Mouse (Mus musculus): ENCODE data around the gene Malsu1. TPM values are rescaled to one million over a fixed set of nuclear protein-coding genes. Genes with fewer than 3 reads are reported as not detected.

Malsu1 gene
- polyA plus RNA-seq, 1 experiment = 33.2 TPM

DNA sequence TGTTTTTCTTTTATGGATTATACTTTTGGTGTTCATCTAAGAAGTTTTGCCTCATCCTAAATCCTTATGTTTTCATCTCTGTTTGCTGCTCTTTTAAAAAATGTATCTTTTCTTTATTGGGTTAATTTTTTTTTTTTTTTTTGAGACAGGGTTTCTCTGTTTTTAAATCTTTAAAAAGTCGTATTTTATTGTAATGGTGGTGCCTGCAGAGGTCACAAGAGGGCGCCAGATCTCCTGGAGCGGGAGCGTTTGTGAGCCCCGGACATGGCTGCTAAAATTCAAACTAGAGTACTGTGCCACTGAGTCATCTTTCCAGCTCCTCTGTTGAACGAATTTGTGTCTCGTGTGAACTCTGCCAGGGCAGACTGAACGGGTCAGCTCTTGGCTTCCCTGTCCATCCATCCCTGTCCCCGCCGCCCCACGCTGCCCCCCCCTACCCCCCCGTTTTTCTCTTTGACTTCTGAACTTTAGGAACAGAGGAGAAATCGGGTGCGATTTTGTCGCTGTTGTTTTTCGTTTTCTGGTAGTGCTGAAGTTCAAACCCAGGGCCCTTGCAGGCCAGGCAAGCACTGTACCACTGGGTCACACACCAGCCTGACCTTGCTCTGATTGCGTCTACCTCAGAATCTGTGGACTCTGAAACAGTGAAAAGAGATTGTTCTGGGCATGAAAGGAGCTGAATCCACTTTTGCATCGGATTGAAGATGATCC, 34.0 kb upstream of the Malsu1 start:
- H3K4me1 ChIP-seq (ENCODE audit: control insufficient read depth, insufficient read depth, low read length) = peaks cover 10% of the 10 kb centered on the region
- TF ChIP-seq POLR2A (IDR thresholded peaks at IDR 0.05; ENCODE audit: borderline replicate concordance, low read depth, low read length) (no peak), CTCF (IDR thresholded peaks at IDR 0.05; ENCODE audit: low read depth, low read length) (peak; percentile 49; the same call in 1 of the 2 replicates)
- peak overlapping the region; percentile 73 for H3K27ac ChIP-seq (ENCODE audit: insufficient read depth, low read depth, low read length)
- H3K4me3 ChIP-seq (ENCODE audit: insufficient read depth, low read length) = peak overlapping the region; percentile 64

DNA sequence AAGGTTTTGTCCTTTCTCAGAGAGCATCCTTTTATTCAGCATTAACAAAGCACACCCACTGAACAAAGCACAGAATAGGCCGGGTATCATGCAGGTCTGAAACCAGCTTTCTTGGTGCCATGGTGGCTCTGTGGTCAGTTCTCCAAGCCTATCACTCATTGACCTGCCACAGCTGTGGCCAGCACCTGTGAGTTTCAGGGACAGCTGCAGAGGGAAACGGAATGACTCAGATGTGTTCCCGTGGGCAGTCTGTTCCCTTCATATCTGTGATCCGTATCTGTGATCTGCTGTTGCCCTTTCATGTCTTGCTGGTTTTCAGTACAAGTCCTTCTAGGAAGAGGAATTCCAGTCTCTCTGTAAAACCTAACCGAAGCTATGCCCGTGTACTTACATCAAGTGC, 27.1 kb upstream of the Malsu1 start:
- Histone ChIP-seq H3K4me3 (ENCODE audit: insufficient read depth, low read length) (no peak overlapping the region), H3K4me1 (ENCODE audit: control insufficient read depth, insufficient read depth, low read length) (peaks cover 6% of the 10 kb centered on the region), H3K27ac (ENCODE audit: insufficient read depth, low read depth, low read length) (peak overlapping the region; percentile 3; the same call in 1 of the 2 replicates)
- no peak for TF ChIP-seq CTCF (IDR thresholded peaks at IDR 0.05; ENCODE audit: low read depth, low read length)
- no peak for TF ChIP-seq POLR2A (IDR thresholded peaks at IDR 0.05; ENCODE audit: borderline replicate concordance, low read depth, low read length)

DNA sequence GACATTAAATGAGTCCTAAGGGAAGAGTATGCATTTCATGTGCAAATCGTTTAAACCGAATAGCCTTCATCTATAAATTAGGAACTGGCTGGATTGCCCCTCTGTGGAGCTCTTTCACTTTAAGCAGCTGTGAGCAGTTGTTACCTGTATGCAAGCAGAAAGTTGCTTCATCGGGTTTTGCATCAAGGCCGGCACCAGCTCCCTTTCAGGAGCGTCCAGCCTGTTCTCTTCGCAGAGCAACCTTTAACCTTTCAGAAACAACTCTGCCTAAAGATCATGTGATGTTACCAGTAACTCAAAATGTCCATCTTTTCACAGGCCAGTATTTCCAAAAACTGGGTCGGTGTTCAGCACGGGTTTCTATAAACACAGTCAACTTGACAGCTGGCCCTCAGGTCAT, 26.6 kb upstream of the Malsu1 start:
- Histone ChIP-seq H3K4me1 (ENCODE audit: control insufficient read depth, insufficient read depth, low read length) (peaks cover 6% of the 10 kb centered on the region), H3K27ac (ENCODE audit: insufficient read depth, low read depth, low read length) (no peak overlapping the region), H3K4me3 (ENCODE audit: insufficient read depth, low read length) (no peak overlapping the region)
- no peak for TF ChIP-seq CTCF (IDR thresholded peaks at IDR 0.05; ENCODE audit: low read depth, low read length)
- TF ChIP-seq POLR2A (IDR thresholded peaks at IDR 0.05; ENCODE audit: borderline replicate concordance, low read depth, low read length) = no peak

DNA sequence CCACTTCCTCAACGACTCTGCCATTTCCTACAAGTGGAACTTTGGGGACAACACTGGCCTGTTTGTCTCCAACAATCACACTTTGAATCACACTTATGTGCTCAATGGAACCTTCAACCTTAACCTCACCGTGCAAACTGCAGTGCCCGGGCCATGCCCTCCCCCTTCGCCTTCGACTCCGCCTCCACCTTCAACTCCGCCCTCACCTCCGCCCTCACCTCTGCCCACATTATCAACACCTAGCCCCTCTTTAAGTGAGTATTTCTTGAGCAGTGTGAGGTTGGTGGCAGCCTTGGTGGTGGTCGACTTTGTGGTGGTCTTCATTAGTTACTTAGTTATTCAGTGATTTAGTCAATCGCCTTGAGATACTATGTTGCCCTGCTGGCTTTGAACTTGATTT, 25.7 kb upstream of the Malsu1 start:
- no peak for TF ChIP-seq CTCF (IDR thresholded peaks at IDR 0.05; ENCODE audit: low read depth, low read length)
- TF ChIP-seq POLR2A (IDR thresholded peaks at IDR 0.05; ENCODE audit: borderline replicate concordance, low read depth, low read length) = no peak
- Histone ChIP-seq H3K4me3 (ENCODE audit: insufficient read depth, low read length) (no peak overlapping the region), H3K4me1 (ENCODE audit: control insufficient read depth, insufficient read depth, low read length) (peaks cover 6% of the 10 kb centered on the region), H3K27ac (ENCODE audit: insufficient read depth, low read depth, low read length) (0 out of 2 replicates have a peak overlapping the region, but pooled peaks have one; percentile 0)

DNA sequence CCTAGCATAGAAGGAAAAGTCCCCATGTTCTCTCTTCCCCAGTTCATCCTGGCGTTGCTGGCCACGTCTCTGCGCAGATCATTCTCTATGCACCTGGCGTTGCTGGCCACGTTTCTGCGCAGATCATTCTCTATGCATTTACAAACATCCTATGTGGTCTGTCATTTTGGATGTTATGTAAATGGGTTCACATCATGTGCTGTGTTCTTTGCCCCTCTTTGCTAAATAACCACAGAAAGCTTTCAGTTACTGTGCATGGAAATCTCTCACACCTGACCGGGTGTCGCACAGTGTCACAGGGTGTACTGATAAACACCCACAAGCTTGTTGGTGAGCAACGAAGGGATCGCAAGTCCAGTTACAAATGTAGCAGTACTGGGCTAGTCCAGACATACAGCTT, 25.2 kb upstream of the Malsu1 start:
- no peak for TF ChIP-seq POLR2A (IDR thresholded peaks at IDR 0.05; ENCODE audit: borderline replicate concordance, low read depth, low read length)
- TF ChIP-seq CTCF (IDR thresholded peaks at IDR 0.05; ENCODE audit: low read depth, low read length) = no peak

DNA sequence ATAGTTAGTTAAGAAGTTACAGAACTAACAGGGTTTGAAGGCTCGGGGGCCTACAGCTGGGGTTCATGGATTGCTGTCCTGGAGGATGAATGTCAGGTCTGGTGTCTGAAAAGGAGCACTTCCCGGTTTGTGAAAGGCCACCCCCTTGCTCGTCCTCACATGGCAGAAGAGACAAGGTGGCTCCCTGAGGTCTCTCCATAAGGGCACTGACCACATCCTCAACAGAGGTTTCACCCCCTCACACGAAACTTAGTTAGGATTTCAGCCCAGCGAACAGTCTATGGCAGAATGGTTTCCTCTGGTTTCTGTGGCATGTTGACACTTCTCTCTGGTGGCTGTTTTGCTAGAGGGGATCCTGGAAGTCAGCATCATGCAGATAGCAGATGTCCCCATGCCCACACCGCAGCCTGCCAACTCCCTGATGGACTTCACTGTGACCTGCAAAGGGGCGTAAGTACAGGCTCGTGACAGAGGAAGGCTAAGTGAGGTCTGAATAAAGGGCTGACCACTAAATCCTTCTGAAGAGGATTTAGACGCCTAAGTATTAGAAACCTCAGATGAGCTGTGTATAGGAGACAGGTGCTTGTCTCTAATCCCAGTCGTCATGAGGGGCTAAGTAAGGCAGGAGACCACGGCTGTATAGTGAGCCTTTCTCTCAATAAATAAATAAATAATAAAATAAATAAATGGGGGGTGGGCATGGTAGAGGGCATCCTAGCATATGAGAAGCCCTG, 22.8 kb upstream of the Malsu1 start:
- Histone ChIP-seq H3K4me1 (ENCODE audit: control insufficient read depth, insufficient read depth, low read length) (peaks cover 6% of the 10 kb centered on the region; the same call in 1 of the 2 replicates), H3K4me3 (ENCODE audit: insufficient read depth, low read length) (no peak overlapping the region), H3K27ac (ENCODE audit: insufficient read depth, low read depth, low read length) (0 out of 2 replicates have a peak overlapping the region, but pooled peaks have one; percentile 2)
- no peak for TF ChIP-seq POLR2A (IDR thresholded peaks at IDR 0.05; ENCODE audit: borderline replicate concordance, low read depth, low read length)
- no peak for TF ChIP-seq CTCF (IDR thresholded peaks at IDR 0.05; ENCODE audit: low read depth, low read length)

More for the DNA sequence above, 25.2 kb upstream of the Malsu1 start:
- no peak overlapping the region for H3K27ac ChIP-seq (ENCODE audit: insufficient read depth, low read depth, low read length)
- no peak overlapping the region for H3K4me3 ChIP-seq (ENCODE audit: insufficient read depth, low read length)
- peaks cover 6% of the 10 kb centered on the region; the same call in 1 of the 2 replicates for H3K4me1 ChIP-seq (ENCODE audit: control insufficient read depth, insufficient read depth, low read length)

DNA sequence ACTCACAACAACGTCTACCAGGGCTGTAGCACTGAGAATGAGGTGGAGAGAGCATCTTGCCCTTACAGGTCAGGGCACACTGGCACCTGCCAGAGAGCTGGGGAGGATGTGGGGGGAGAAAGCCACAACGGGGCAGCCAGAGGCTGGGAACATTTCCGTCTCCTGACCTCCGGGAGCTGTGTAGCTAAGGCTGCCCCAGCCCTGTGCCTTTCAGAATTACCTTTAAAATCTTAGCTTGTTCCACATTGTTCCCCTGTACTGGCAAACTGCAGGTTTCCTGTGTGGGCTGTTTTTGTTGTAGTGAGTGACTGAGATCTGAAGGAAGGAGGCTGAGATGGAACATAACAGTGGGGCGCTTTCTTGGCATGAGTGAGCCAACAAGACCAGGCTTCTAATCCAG, 21.4 kb upstream of the Malsu1 start:
- no peak overlapping the region for H3K4me3 ChIP-seq (ENCODE audit: insufficient read depth, low read length)
- H3K27ac ChIP-seq (ENCODE audit: insufficient read depth, low read depth, low read length) = 0 out of 2 replicates have a peak overlapping the region, but pooled peaks have one; percentile 8
- 0 out of 2 replicates have a peak, but pooled peaks cover under 1% of the 10 kb centered on the region for H3K4me1 ChIP-seq (ENCODE audit: control insufficient read depth, insufficient read depth, low read length)
- TF ChIP-seq CTCF (IDR thresholded peaks at IDR 0.05; ENCODE audit: low read depth, low read length) (no peak), POLR2A (IDR thresholded peaks at IDR 0.05; ENCODE audit: borderline replicate concordance, low read depth, low read length) (no peak)

DNA sequence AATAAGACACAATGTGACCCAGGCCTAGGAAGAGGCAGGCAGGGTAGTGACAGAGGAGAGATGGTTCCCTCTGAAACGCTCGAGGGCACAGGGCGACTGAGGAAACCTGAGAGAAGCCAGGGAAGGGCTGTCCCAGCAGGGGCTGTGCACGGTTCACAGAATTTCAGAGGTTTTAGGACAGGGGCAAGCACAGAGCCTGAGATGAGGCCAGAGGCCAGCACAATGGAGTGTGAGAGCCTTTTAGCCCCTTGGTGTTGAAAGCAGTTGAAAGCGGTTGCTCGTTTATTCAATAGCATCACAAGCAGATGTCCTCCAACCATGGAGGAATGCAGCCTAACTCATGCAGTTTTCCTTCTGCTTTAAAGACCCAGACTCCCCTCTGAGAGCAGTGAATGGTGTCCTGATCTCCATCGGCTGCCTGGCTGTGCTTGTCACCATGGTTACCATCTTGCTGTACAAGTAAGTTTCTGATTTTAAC, 18.3 kb upstream of the Malsu1 start:
- no peak overlapping the region for H3K4me3 ChIP-seq (ENCODE audit: insufficient read depth, low read length)
- TF ChIP-seq POLR2A (IDR thresholded peaks at IDR 0.05; ENCODE audit: borderline replicate concordance, low read depth, low read length) = no peak
- TF ChIP-seq CTCF (IDR thresholded peaks at IDR 0.05; ENCODE audit: low read depth, low read length) = no peak
- no peaks in the 10 kb centered on the region for H3K4me1 ChIP-seq (ENCODE audit: control insufficient read depth, insufficient read depth, low read length)
- no peak overlapping the region for H3K27ac ChIP-seq (ENCODE audit: insufficient read depth, low read depth, low read length)

DNA sequence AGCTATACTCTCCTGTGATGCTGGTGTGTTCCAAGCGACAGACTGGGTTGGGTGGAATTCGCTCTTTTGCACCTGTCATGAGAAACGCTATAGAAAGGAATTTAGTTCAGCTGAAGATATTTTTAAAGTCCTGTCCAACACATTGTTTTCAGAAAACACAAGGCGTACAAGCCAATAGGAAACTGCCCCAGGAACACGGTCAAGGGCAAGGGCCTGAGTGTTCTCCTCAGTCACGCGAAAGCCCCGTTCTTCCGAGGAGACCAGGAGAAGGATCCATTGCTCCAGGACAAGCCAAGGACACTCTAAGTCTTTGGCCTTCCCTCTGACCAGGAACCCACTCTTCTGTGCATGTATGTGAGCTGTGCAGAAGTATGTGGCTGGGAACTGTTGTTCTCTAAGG, 17.6 kb upstream of the Malsu1 start:
- TF ChIP-seq POLR2A (IDR thresholded peaks at IDR 0.05; ENCODE audit: borderline replicate concordance, low read depth, low read length) = no peak
- no peak overlapping the region for H3K4me3 ChIP-seq (ENCODE audit: insufficient read depth, low read length)
- no peaks in the 10 kb centered on the region for H3K4me1 ChIP-seq (ENCODE audit: control insufficient read depth, insufficient read depth, low read length)
- H3K27ac ChIP-seq (ENCODE audit: insufficient read depth, low read depth, low read length) = no peak overlapping the region
